Mouse (Mus musculus) urinary bladder, postnatal 10 days (tissue): ENCODE measurements around the gene Hsd17b1.

Experiments used
- DNase-seq: peaks from one replicate; pipeline ENCODE4 v3.0.0; 2022; ENCODE audit warnings: low spot score

The Hsd17b1 gene

GRCm38 (mm10) chr11:101060126-101060525 is 18.1 kb upstream of the Hsd17b1 start:
- DNase-seq, result no peak

DNA sequence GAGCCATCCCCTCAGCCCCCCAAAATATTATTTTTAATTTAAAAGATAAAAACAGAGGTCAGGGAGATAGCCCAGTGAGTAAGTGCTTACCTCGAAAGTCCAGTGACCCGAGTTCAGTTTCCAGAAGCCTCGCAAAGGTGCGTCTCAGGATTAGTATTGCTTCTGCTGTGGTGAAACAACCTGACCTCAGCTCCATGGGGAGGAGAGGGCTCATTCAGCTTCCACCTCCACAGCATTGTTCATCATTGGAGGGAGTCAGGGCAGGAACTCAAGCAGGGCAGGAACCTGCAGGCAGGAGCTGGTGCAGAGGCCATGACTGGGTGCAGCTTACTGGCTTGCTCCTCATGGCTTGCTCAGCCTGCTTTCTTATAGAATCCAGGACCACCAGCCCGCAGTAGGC is 17.2 kb upstream of the Hsd17b1 start:
- no peak for DNase-seq

GRCm38 (mm10) chr11:101062165-101062884 is 15.9 kb upstream of the Hsd17b1 start:
- no peak for DNase-seq

GRCm38 (mm10) chr11:101062971-101063675 is 15.1 kb upstream of the Hsd17b1 start:
- no peak for DNase-seq

DNA sequence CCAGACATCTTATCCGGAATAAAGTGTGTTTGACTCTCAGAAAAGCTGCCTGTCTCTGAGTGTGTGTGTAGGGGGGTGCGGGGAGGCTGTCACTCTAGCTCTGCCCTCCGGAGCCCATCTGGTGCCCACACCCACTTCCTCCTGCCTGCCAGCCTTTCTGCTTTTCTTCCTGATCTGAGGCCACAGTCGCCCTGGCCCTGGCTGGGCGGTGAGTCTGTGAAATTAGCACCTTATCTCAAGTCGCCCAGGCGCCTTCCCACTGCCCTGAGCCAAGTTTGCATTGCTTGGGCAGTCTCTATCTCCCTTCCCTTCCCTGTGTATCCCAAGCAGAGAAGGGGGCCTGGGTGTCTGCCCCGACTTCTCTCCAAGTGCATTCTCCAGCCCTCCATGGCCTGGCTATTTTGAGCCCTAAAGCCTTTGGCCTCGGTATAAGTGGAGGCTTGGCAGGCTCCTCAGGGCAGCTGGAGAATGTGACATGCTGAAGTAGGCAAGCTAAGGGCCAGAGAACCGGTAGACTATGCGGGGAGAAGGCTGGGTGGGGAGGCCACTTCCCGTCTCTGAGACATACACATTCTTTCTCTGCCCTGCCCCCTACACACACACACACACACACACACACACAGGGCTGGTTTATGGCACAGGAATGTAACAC is 14.4 kb upstream of the Hsd17b1 start:
- DNase-seq, result no peak

- DNase-seq, result no peak
These were observed 13.7 kb upstream of the Hsd17b1 start for GRCm38 (mm10) chr11:101064462-101064861.

GRCm38 (mm10) chr11:101065002-101065401 is 13.2 kb upstream of the Hsd17b1 start:
- DNase-seq, result no peak

GRCm38 (mm10) chr11:101066549-101067412 is 11.4 kb upstream of the Hsd17b1 start:
- no peak for DNase-seq

- peak; percentile 85 for DNase-seq
These were observed 8.6 kb upstream of the Hsd17b1 start, which contains the start of gene Naglu for GRCm38 (mm10) chr11:101069391-101070188. Gene Naglu (plus strand): TSS chr11:101070012.

GRCm38 (mm10) chr11:101070189-101070527 is 8.1 kb upstream of the Hsd17b1 start:
- no peak for DNase-seq

- DNase-seq, result no peak
These were observed 7.2 kb upstream of the Hsd17b1 start for GRCm38 (mm10) chr11:101070987-101071386.

GRCm38 (mm10) chr11:101071810-101072428 is 6.3 kb upstream of the Hsd17b1 start:
- DNase-seq, result no peak

GRCm38 (mm10) chr11:101079746-101080145 is 1.5 kb downstream of the Hsd17b1 start:
- DNase-seq, result no peak

DNA sequence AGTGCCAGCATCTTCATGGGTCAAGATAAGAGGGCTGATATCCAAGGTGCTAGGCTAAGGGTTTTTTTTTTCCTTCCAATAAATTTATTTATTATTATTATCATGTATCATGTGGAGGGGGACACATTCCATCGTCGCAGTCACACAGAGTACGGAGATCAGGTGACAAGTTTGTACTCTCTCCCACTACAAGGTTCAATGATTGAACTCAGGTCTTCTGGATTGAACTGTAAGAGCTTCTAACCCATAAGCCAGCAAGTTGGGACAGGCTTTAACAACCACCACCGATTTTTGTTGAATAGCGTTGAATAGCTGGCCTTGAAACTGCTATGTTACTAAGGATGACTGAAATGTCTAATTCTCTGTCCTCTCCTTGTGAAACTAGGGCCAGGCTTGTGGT is 2.2 kb downstream of the Hsd17b1 start:
- DNase-seq, result no peak

- DNase-seq, result no peak
These were observed 3.4 kb downstream of the Hsd17b1 start for GRCm38 (mm10) chr11:101081659-101082058.

DNA sequence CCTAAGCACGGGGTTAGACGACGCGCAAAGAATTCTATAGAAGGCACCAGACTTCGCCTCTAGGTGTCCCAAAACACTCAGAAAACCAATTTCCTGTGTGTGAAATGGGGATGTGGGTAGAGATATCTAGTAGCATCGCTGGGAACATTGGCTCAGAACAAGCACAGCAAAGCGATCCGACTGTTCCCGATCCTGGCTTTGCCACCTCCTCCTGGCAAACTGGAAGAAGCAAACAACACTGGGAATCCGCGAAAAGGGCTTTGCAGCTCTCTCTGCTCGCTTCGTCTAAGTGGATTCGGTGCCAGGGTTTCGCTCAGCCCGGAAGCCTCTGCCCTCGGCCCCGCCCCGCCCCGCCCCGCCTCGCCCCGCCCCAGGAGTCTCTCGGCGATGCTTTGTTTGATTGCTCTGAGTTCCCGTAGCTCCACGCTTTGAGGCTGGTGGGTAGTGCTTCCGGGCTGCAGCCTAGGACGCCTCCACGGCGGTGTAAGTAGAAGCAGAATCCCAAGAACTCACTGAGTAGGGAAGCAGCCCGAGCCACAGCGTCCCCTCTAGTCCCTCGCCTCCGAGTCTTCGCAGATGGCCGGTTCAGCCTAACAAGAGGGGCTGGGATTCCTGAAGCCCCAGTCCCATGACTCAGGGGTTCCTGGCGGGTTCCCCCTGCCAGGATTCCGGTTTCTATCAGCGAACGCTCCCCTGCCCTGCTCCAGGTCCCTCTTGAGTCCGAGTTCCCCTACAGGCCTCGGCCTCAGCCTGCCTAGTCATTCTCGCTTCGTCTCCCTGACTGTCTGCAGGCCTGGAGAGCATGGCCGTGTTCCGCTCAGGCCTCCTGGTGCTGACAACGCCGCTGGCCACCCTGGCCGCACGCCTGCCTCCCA is 4.2 kb downstream of the Hsd17b1 start, which contains the start of gene Coasy:
Gene Coasy (plus strand): TSS at position 358 of the 875 bp plus-strand sequence.
- DNase-seq, result no peak

- DNase-seq, result no peak
These were observed 5.0 kb downstream of the Hsd17b1 start for GRCm38 (mm10) chr11:101083083-101083697.

- DNase-seq, result no peak
These were observed 6.0 kb downstream of the Hsd17b1 start for GRCm38 (mm10) chr11:101084246-101084645.

DNA sequence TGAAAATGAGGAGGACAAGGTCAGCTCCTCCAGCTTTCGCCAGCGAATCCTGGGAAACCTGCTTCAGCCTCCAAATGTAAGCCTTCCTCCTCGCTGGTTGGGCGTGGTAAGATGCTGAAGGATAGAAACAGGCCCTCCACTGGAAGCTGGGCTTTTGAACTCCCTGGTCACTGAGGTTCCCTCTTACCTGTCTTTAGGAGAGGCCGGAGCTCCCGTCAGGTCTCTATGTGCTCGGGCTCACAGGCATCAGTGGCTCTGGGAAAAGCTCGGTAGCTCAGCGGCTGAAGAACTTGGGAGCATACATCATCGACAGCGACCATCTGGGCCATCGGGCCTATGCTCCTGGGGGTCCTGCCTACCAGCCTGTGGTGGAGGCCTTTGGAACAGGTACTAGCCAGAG is 6.6 kb downstream of the Hsd17b1 start:
- no peak for DNase-seq
